Mouse (Mus musculus) thymus, adult 2 months (tissue): Measurements from ENCODE around the gene Prpf6.

ENCODE experiments used
- CTCF ChIP-seq: fragments of 200-500 bp; IDR thresholded peaks from 2 replicates; pipeline ENCODE4 v1.5.1; 2012; ENCODE audit warnings: mild to moderate bottlenecking, control low read depth, low read length, moderate library complexity, borderline replicate concordance; ENCODE audit not compliant: control insufficient read depth, poor library complexity, insufficient read depth; ENCODE audit errors: extremely low read depth
- POLR2A ChIP-seq: fragments of 200-500 bp; IDR thresholded peaks from 2 replicates; pipeline ENCODE4 v1.6.1; 2012; ENCODE audit warnings: mild to moderate bottlenecking, low read length, control low read depth, moderate library complexity; ENCODE audit not compliant: control insufficient read depth, poor library complexity, insufficient read depth; ENCODE audit errors: extremely low read depth

- TF ChIP-seq CTCF (no peak), POLR2A (no peak)
These were observed 89.0 kb downstream of the Prpf6 start for GRCm38 (mm10) chr2:181680716-181681117.
